Mouse (Mus musculus) embryonic stem cell, embryonic (primary cell): Measurements from ENCODE around the gene Pdhx.

Experiments
- CTCF ChIA-PET, 4 experiments: fragments of 300-600 bp in 2 of 4; fragments of 350-600 bp in 2 of 4; sonication (Branson Sonifier 250); formaldehyde crosslinking; loops; one replicate each; lab custom pipeline; 2022; ENCODE audit warnings: inconsistent platforms in 2 of 4; lab: Charles Lee
- POLR2A ChIA-PET, 4 experiments: fragments of 300-600 bp in 2 of 4; fragments of 350-600 bp in 2 of 4; sonication (Branson Sonifier 250); formaldehyde crosslinking; loops; one replicate each; lab custom pipeline; 2022; ENCODE audit warnings: antibody characterized with exemption in 4 of 4, inconsistent platforms in 1 of 4; lab: Charles Lee

Gene Pdhx

DNA sequence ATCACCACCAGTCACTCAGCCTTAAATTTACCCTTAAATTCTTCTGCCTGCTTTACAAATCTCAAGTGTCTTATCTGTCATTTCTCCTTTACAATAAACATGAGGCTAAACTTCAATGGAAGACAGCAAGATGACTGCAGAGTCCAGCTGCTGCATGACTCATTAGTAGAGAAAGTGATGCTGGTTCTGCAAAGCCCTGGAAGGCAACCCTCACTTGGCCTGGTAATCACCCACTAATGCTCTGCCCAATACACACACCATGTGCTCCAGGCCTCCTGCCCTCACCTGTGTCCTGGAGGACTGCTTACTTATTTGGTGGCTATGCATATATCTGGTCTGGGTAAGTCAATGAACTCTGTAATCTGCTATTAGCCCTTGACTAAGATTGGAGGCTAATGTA, 57.2 kb downstream of the Pdhx start:
- CTCF ChIA-PET = no interaction called here
- POLR2A ChIA-PET = no interaction called here

DNA sequence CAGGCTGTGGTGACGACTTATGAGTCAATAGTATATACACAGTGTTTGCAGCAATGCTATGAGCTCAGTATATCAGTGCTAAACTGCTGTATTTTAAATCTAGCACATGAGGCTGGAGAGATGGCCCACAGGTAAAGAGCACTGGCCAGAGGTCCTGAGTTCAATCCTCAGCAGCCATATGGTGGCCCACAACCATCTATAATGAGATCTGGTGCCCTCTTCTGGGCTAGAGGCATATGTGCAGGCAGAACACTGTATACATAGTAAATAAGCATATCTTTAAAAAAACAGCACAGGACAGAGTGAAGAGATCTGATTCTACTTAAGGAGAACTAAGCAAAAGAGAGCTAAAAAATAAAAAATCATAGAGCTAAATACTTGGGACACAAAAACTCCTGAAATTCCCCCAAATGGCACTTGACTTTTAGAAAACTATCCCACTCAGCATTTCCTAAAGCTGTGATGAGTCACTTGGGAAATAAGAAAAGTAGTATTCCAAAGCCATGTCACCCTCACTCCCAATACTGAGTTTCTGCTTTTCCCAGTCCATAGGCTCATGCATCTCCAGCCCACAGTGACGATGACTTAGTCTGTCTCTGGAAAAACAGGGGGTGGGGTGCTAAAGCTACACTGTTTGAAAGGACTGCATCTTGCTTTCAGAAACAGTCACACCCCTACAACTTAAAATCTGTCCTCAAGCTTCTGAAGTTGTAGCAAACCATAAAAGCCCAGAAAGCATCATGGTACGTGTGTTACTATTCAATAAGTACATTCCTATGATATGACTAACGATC, 60.3 kb downstream of the Pdhx start:
- CTCF ChIA-PET = interaction anchor here in 3 of 4 experiments (0.7 to 1.4 kb wide), 6 partner anchors 72 to 329 kb away, joined by 3 to 4 read pairs (median 3); no protein-coding TSS in a partner anchor
- POLR2A ChIA-PET = interaction anchor here in 1 of 4 experiments (0.7 to 2.1 kb wide), 3 partner anchors 11 to 61 kb away, joined by 3 to 4 read pairs (median 3); partner anchors contain the start of genes Apip and Pdhx

DNA sequence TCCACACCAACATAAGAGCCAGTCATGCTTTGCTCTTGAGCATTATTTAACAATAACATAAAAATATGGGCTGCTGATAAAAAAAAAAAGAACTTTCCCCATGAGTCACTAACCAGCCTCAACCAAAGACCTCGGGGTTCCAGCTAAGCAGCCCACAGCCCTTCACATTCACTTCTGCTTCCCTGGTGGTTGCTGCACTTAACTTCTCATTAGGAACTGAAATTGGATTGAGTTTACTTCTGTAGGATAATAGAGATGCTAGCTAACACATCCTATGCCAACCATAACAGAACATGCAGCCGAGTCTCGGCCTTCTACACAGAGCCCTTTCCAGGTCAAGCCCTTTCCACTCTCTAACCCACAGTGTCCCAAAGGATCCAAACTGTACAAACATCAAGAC, 65.1 kb downstream of the Pdhx start:
- POLR2A ChIA-PET = no interaction called here
- CTCF ChIA-PET = no interaction called here

DNA sequence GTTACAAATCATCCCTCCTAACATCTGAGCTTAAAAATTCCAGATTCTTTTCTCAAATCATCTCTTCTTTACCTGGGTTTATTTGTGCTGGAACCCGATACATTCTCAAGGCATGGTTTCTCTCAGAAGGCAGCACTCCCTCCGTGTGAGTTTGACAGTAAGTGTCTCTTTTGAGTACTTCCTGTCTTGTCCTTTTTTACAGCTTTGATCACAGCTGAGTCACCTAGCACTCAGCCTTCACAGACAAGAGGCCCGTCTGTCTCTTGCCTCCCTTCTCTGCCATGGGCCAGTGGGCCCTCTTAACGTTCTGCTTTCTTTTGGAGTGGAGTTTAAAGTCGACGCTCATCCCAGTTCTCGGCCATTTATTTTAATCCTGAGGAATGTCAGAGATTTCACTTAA, 68.7 kb downstream of the Pdhx start:
- ChIA-PET POLR2A (interaction anchor here in 1 of 4 experiments (1.4 kb wide), 1 partner anchor 69 kb away, joined by 4 read pairs; the partner anchor contains the start of genes Apip and Pdhx), CTCF (interaction anchor here in 1 of 4 experiments (0.6 kb wide), 1 partner anchor 1298 kb away, joined by 3 read pairs; no protein-coding TSS in a partner anchor)

DNA sequence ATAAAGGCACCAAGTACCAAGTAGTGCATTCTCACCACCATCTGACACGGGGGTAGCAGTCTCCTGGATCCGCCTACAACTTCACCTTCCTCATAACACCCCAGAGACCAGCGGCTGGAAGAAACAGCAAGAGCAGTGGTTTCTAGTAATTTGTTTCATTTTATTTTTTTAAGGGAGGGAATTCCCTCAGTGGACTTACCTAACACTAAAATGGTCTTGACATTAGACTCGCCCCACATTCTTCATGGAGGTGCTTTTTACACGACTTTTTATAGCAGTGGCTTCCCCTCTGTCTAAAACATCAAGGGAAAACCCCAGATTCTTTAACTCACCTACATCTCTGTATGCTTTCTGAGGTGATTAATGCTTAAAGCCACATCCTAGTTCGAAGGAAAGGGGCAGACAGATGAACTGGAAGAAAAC, 74.1 kb downstream of the Pdhx start:
- ChIA-PET POLR2A (no interaction called here), CTCF (no interaction called here)

DNA sequence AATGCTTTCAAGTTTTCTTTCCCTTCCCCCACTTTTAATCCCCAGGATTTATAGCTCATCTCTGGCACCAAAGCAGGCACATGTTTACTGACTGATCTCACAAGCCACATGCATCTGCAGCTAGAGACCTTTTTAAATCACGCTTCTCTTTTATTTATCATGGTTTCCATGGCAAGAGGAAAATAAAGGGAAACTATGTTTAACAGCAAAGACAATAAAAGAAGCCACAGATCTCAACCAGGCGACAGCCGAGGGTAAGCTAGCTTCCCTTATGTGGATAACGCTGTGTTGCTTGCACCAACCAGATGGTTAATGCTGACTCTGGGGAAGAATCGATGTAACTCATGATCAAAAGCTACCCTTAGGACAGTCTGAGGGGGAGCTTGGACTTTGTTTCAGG, 75.0 kb downstream of the Pdhx start:
- CTCF ChIA-PET = no interaction called here
- POLR2A ChIA-PET = no interaction called here

GRCm38 (mm10) chr2:102997874-102998273, 75.4 kb downstream of the Pdhx start:
- ChIA-PET POLR2A (no interaction called here), CTCF (no interaction called here)

- CTCF ChIA-PET = no interaction called here
- POLR2A ChIA-PET = interaction anchor here in 1 of 4 experiments (0.7 kb wide), 1 partner anchor 27 kb away, joined by 3 read pairs; no protein-coding TSS in a partner anchor
These were observed 79.3 kb downstream of the Pdhx start for GRCm38 (mm10) chr2:102993841-102994607.

GRCm38 (mm10) chr2:102992405-102992804, 80.9 kb downstream of the Pdhx start:
- CTCF ChIA-PET = no interaction called here
- POLR2A ChIA-PET = interaction anchor here in 1 of 4 experiments (1.4 kb wide), 1 partner anchor 26 kb away, joined by 3 read pairs; no protein-coding TSS in a partner anchor

DNA sequence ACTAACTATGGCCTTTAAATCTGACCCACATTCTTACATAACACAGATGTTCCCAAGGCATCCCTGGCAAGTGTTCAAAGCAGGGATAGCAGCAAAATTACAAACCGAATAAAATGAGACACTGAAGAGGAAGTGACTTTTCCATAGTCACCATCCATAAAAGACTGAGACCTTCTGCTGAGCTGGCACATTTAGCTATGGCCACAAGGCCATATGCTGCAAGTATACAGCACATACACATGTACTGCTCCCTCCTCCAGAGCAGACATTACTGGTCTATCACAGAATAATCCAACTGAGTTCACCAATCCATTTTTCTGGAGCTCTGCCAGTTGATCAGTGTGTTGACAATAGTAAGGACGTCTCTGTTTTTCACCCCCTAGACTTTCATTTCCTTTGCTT, 83.0 kb downstream of the Pdhx start:
- ChIA-PET POLR2A (no interaction called here), CTCF (no interaction called here)

- POLR2A ChIA-PET = no interaction called here
- CTCF ChIA-PET = no interaction called here
These were observed 83.9 kb downstream of the Pdhx start for GRCm38 (mm10) chr2:102989446-102989845.

GRCm38 (mm10) chr2:102987708-102988010, 85.7 kb downstream of the Pdhx start:
- POLR2A ChIA-PET = no interaction called here
- CTCF ChIA-PET = no interaction called here

- POLR2A ChIA-PET = no interaction called here
- CTCF ChIA-PET = interaction anchor here in 1 of 4 experiments (0.6 kb wide), 1 partner anchor 848 kb away, joined by 6 read pairs; no protein-coding TSS in a partner anchor
These were observed 86.2 kb downstream of the Pdhx start for GRCm38 (mm10) chr2:102986964-102987707.

GRCm38 (mm10) chr2:102986424-102986823, 86.9 kb downstream of the Pdhx start:
- ChIA-PET CTCF (no interaction called here), POLR2A (no interaction called here)

- POLR2A ChIA-PET = no interaction called here
- CTCF ChIA-PET = no interaction called here
These were observed 90.5 kb downstream of the Pdhx start for GRCm38 (mm10) chr2:102982822-102983221.

DNA sequence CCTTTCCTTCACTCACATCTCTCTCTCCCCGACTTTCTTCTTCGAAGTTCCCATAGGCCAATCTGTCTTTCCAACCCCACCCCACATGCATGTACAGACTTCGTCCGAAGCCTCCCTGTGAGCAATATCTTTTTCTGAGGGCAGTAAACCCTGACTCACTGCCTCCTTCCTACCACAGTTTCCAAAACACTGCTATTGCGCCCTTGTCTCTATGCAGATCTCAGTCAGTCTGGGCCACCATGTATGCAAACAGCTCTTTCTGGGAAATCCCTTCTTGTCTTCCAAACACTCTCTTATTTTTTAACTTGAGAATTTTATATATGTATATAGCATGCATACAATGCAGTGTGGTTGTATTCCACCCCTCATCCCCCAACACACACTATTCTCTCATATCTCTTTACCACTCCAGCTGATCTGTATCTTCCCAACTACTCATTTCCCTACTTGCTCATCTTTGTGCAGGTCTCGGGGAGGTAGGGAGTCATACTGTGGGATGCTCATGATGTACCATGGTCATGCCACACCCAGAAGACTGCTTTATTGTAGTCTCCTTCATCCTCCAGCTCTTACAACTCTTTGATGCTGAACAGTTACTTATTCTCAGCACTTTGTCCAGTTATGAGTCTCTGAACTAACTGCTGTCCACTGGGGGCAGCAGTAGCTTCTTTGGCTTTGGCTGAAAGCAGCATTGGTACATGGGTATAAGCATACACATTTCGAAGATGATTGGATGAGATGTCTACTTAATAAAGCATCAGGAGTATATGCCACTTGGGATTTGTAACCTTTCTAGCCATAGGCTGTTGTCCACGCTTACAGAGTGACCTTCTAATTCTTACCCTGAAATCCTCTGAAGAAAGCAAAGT, 91.6 kb downstream of the Pdhx start:
- ChIA-PET CTCF (interaction anchor here in 1 of 4 experiments (0.7 kb wide), 1 partner anchor 17 kb away, joined by 3 read pairs; no protein-coding TSS in a partner anchor), POLR2A (no interaction called here)

DNA sequence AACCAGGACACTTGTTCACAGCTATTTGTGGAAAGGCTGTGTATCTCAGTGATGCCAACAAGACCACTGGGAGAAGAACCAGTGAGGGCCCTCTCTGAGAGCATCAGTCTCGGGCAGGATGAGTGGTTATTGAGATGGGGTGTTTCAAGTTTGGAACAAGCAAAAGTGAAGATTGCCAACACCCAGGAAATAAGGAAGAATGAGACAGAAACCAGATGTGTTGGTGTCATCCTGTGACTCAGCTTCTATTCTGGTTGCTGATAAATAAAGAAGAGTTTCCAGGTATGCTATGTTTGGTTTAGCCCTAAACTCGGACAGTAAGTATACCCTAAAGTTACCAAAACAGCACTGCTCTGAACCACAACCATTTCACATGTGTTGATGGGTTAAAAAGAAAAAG, 92.4 kb downstream of the Pdhx start:
- CTCF ChIA-PET = no interaction called here
- POLR2A ChIA-PET = no interaction called here

GRCm38 (mm10) chr2:102979519-102979918, 93.8 kb downstream of the Pdhx start:
- ChIA-PET POLR2A (no interaction called here), CTCF (interaction anchor here in 1 of 4 experiments (0.6 kb wide), 1 partner anchor 13 kb away, joined by 3 read pairs; no protein-coding TSS in a partner anchor)
